In the genomic region with DNA sequence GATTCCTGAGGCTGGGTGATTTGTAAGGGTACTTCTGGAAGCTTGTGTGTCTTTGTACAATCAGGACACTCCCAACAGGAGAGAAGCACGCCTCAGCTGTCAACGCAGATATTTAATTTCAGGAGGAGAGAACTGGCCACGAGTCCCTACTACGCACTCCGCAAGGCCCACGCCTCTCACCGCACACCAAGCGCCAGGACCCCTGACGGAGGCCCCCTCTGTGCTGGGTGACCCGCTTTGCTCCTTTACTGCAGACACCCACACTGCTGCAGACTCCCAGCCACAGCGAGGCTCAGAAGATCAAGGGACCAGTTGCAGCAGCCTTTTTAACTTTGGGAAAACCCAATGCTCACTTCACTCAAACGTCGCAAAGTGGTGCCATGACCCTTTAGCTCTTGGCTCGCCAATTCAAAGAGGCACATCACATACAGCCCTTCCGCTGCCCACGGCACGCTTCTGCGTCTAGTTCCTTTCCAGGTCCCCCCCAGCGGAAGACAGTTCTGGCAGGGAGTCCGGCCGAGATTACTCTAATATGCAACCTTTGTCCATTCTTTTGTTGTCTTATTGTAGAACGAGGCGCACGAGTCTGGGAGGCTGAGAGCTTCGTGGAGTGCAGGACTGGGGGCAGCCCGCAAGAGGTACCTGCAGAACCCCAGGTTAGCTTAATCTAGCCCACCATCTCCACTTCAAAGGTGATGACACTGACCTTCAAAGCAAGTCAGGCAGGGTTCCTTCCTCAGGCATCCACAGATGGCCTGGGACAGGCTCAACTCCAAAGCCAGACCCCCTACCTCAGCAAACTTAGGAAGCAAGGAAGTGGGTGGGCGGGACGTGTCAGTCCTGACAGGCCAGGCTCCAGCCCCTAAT, we compare ENCODE assay signal across 8 mouse cellular contexts. TPM values are rescaled to one million over a fixed set of nuclear protein-coding genes. Genes with fewer than 3 reads are reported as not detected.
DNase-seq lines count a peak whose midpoint lies in the region; ATAC-seq and TF ChIP-seq lines count a peak whose summit lies in the region.

No protein-coding gene starts in this region.

- no peak for DNase-seq in lung, postnatal 25 days (ENCODE audit: low spot score)
- peak; percentile 35 for DNase-seq in cerebellum, adult 2 months
- DNase-seq in forebrain, postnatal 0 days: no peak
- no peak for DNase-seq in left cerebral cortex, adult 9 months (ENCODE audit: low spot score in 2 of 2)
- no peak for DNase-seq in right cerebral cortex, postnatal 36 days (ENCODE audit: low spot score in 2 of 2)

- peak overlapping the region; percentile 79 for H3K4me3 ChIP-seq in lung, embryonic 16.5 days (ENCODE audit: low read length)
- peak overlapping the region; percentile 94 for H3K4me3 ChIP-seq in cerebellum, adult 2 months (replicated peaks; ENCODE audit: insufficient read depth, low read depth, low read length)
- peak overlapping the region; percentile 68 for H3K4me3 ChIP-seq in forebrain, postnatal 0 days (ENCODE audit: low read depth, low read length)
- H3K4me3 ChIP-seq in limb, embryonic 15.5 days: peak overlapping the region; percentile 81
- H3K4me3 ChIP-seq in stomach, embryonic 15.5 days (replicated peaks): peak overlapping the region; percentile 70

- no peak for TF ChIP-seq POLR2A in cerebellum, adult 2 months (IDR thresholded peaks at IDR 0.05; ENCODE audit: borderline replicate concordance, insufficient read depth, low read length)

- peak; percentile 26; the same call in 1 of the 2 replicates for ATAC-seq in lung, embryonic 16.5 days (ENCODE audit: low read depth)
- no peak for ATAC-seq in forebrain, postnatal 0 days
- no peak for ATAC-seq in limb, embryonic 15.5 days (ENCODE audit: insufficient number of reproducible peaks, low FRiP score, low TSS enrichment, low read depth)
- peak; percentile 20; the same call in 1 of the 2 replicates for ATAC-seq in stomach, embryonic 15.5 days (ENCODE audit: insufficient read depth, low FRiP score, low read depth)

- H3K9me3 ChIP-seq in lung, embryonic 16.5 days (ENCODE audit: control insufficient read depth, low read length): no peaks in the 10 kb centered on the region
- no peaks in the 10 kb centered on the region for H3K9me3 ChIP-seq in forebrain, postnatal 0 days (ENCODE audit: low read length)
- no peaks in the 10 kb centered on the region for H3K9me3 ChIP-seq in limb, embryonic 15.5 days
- no peaks in the 10 kb centered on the region for H3K9me3 ChIP-seq in stomach, embryonic 15.5 days

- TF ChIP-seq CTCF in cerebellum, adult 2 months (IDR thresholded peaks at IDR 0.05; ENCODE audit: borderline replicate concordance, insufficient read depth, low read depth, low read length): no peak
- TF ChIP-seq CTCF in forebrain, postnatal 0 days (IDR thresholded peaks at IDR 0.05; ENCODE audit: low read depth): no peak

- 39% methylated on average over 28 of the region's 28 CpGs for WGBS in lung, embryonic 16.5 days
- WGBS in cerebellum, adult 2 months: 44% methylated on average over 28 of the region's 28 CpGs
- WGBS in forebrain, postnatal 0 days: 53% methylated on average over 28 of the region's 28 CpGs
- 36% methylated on average over 28 of the region's 28 CpGs for WGBS in limb, embryonic 15.5 days
- 38% methylated on average over 28 of the region's 28 CpGs for WGBS in stomach, embryonic 15.5 days

- no peaks in the 10 kb centered on the region for H3K36me3 ChIP-seq in lung, embryonic 16.5 days (ENCODE audit: control insufficient read depth, insufficient read depth, low read length)
- H3K36me3 ChIP-seq in forebrain, postnatal 0 days (ENCODE audit: insufficient read depth): no peaks in the 10 kb centered on the region
- no peaks in the 10 kb centered on the region for H3K36me3 ChIP-seq in limb, embryonic 15.5 days
- no peaks in the 10 kb centered on the region for H3K36me3 ChIP-seq in stomach, embryonic 15.5 days

- H3K4me1 ChIP-seq in lung, embryonic 16.5 days (replicated peaks; ENCODE audit: control insufficient read depth, insufficient read depth, low read length): peaks cover 14% of the 10 kb centered on the region
- peaks cover 14% of the 10 kb centered on the region; the same call in 1 of the 2 replicates for H3K4me1 ChIP-seq in cerebellum, adult 2 months (ENCODE audit: control insufficient read depth, insufficient read depth, low read length)
- H3K4me1 ChIP-seq in forebrain, postnatal 0 days (ENCODE audit: insufficient read depth): peaks cover 10% of the 10 kb centered on the region; the same call in 1 of the 2 replicates
- H3K4me1 ChIP-seq in limb, embryonic 15.5 days: peaks cover 26% of the 10 kb centered on the region
- peaks cover 18% of the 10 kb centered on the region for H3K4me1 ChIP-seq in stomach, embryonic 15.5 days

- H3K27ac ChIP-seq in lung, embryonic 16.5 days (ENCODE audit: low read length): no peak overlapping the region
- H3K27ac ChIP-seq in cerebellum, adult 2 months (ENCODE audit: insufficient read depth, low read length): no peak overlapping the region; the same call in 1 of the 2 replicates
- H3K27ac ChIP-seq in forebrain, postnatal 0 days (ENCODE audit: low read depth, low read length): no peak overlapping the region
- H3K27ac ChIP-seq in limb, embryonic 15.5 days: no peak overlapping the region; the same call in 1 of the 2 replicates
- 0 out of 2 replicates have a peak overlapping the region, but pooled peaks have one; percentile 59 for H3K27ac ChIP-seq in stomach, embryonic 15.5 days

- H3K27me3 ChIP-seq in lung, embryonic 16.5 days (ENCODE audit: control insufficient read depth, insufficient read depth, low read depth, low read length): no peaks in the 10 kb centered on the region
- no peaks in the 10 kb centered on the region for H3K27me3 ChIP-seq in cerebellum, adult 2 months (ENCODE audit: control insufficient read depth, insufficient read depth, low read length)
- H3K27me3 ChIP-seq in forebrain, postnatal 0 days (ENCODE audit: insufficient read depth, low read length): no peaks in the 10 kb centered on the region
- H3K27me3 ChIP-seq in limb, embryonic 15.5 days: no peaks in the 10 kb centered on the region
- no peaks in the 10 kb centered on the region for H3K27me3 ChIP-seq in stomach, embryonic 15.5 days (replicated peaks)

- H3K4me2 ChIP-seq in lung, embryonic 16.5 days (ENCODE audit: low read depth, low read length): peak overlapping the region; percentile 95
- H3K4me2 ChIP-seq in forebrain, postnatal 0 days (ENCODE audit: low read depth): peak overlapping the region; percentile 95
- H3K4me2 ChIP-seq in limb, embryonic 15.5 days: peak overlapping the region; percentile 91
- peak overlapping the region; percentile 88 for H3K4me2 ChIP-seq in stomach, embryonic 15.5 days

- peak overlapping the region; percentile 82 for H3K9ac ChIP-seq in lung, embryonic 16.5 days (ENCODE audit: low read length)
- peak overlapping the region; percentile 82 for H3K9ac ChIP-seq in forebrain, postnatal 0 days
- peak overlapping the region; percentile 78; the same call in 1 of the 2 replicates for H3K9ac ChIP-seq in limb, embryonic 15.5 days
- no peak overlapping the region for H3K9ac ChIP-seq in stomach, embryonic 15.5 days

RNA-seq across cellular contexts. Expression of gene Smyd2, which starts 1.2 kb away (rescaled TPM):
- polyA plus RNA-seq in lung, embryonic 16.5 days (2015; fragmentation: Nextera tagmentation; extraction: Ambion mirVana): 75.6 and 80.3 TPM in 2 replicates
- polyA plus RNA-seq in cerebellum, adult 2 months (2012; rRNA removed): 115 and 131 TPM in 2 replicates
- total RNA-seq in forebrain, postnatal 0 days (2014; rRNA removed): 75.9 and 87.2 TPM in 2 replicates
- polyA plus RNA-seq in forebrain, postnatal 0 days (2015; fragmentation: Nextera tagmentation; extraction: Ambion mirVana): 109 and 116 TPM in 2 replicates
- 84.2 and 90.6 TPM in 2 replicates for polyA plus RNA-seq in limb, embryonic 15.5 days (2015; fragmentation: Nextera tagmentation; extraction: Ambion mirVana)
- polyA plus RNA-seq in stomach, embryonic 15.5 days (2015; fragmentation: Nextera tagmentation; extraction: Ambion mirVana): 93.1 and 102 TPM in 2 replicates

Comparison
In these comparisons a context has a peak if more than half of its experiments do, and no peak if none do; other contexts are left out.
1. ATAC-seq: peak in lung, embryonic 16.5 days (single experiment) and stomach, embryonic 15.5 days (single experiment); none in forebrain, postnatal 0 days (single experiment) and limb, embryonic 15.5 days (single experiment).
2. DNase-seq: peak in cerebellum, adult 2 months (2 of 2); none in lung, postnatal 25 days (single experiment), forebrain, postnatal 0 days (single experiment), left cerebral cortex, adult 9 months (0 of 2) and right cerebral cortex, postnatal 36 days (0 of 2).
3. Peak in every context shown above with its lines, with median percentiles within 50 percentile points of each other: H3K4me2 ChIP-seq and H3K4me3 ChIP-seq.